Mouse (Mus musculus) liver, adult 2 months (tissue): ENCODE results near the gene Wdfy1.

Experiments
- CTCF ChIP-seq: fragments of 200-500 bp; IDR thresholded peaks from 2 replicates; pipeline ENCODE4 v1.5.1; 2011; ENCODE audit warnings: low read depth, low read length, control low read depth
- POLR2A ChIP-seq: fragments of 200-500 bp; IDR thresholded peaks from 2 replicates; pipeline ENCODE4 v1.6.1; 2011; ENCODE audit warnings: low read length, control low read depth; ENCODE audit not compliant: insufficient read depth; ENCODE audit errors: extremely low read depth

DNA sequence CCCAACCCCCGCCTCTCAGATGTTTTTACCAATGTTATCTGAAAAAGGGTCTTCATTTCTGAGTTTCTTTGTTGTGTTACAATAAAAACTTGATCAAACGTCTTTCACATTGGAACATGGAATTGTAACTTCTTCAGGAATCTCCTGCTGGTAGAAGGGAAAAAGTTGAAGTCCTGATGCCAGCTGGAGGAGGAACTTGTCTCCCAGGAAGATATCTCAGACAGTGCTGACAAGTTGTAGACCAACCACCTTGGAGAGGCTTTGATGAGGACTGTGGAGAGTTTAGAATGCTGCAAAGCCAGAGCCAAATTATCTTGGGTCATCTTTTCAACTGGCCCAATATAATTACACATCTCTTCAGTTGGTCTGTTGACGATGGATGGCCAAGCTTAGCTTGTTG, 83.5 kb downstream of the Wdfy1 start:
- no peak for TF ChIP-seq CTCF
- TF ChIP-seq POLR2A: no peak
